ENCODE assay signal across 13 mouse cellular contexts in the genomic region with DNA sequence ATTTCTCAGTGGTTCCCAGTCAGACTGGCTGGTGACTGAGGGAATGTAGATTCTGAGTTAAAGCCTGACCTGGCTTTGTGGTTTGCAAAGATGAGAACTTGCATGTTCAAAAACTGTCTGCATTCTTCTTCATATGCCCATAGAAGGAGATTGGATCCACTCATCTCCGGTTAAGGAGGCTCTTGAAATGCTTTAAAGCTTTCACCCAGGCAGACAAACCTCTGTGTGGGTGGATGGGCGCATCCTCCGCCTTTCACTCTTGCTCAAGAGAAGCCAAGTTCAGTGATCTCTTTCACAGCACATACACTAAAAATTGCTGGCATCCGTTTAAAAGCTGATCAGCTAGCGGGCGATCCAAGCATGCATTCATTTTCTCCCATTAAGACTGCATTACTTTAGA.
A peak's percentile ranks its signal among the peaks of the same experiment; 100 is the strongest.
DNase-seq lines count a peak whose midpoint lies in the region; ATAC-seq lines count a peak whose summit lies in the region.
"Had no signal": no experiment of that assay in that cellular context is flagged by ENCODE, and none has a peak within 500 bp of the region (broad histone marks: within the 10 kb centered on the region; RNA-seq: fewer than 3 reads in every experiment).

No protein-coding gene starts in this region.

- DNase-seq in right cerebral cortex, adult 18-20 months, result peak; percentile 10
- no peak for DNase-seq in right cerebral cortex, postnatal 36 days (ENCODE audit: low spot score in 2 of 2)
- peak; percentile 64 for DNase-seq in Muller cell, postnatal 12 days (ENCODE audit: inconsistent ontology term)
- DNase-seq in fibroblast of lung, adult 2 months (ENCODE audit: low read depth), result peak; percentile 14
- peak; percentile 5 to 28 for DNase-seq in thymus, postnatal 36 days
- DNase-seq in embryo, embryonic 10 days (ENCODE audit: low spot score), result no peak
- DNase-seq: adrenal gland, postnatal 25 days; cerebellum, postnatal 14 days; kidney, postnatal 36 days; liver, embryonic 13.5 days; lung, postnatal 10 days had no signal

- no peak for ATAC-seq in megakaryocyte progenitor cell, adult 5-6 weeks (replicated peaks; ENCODE audit: poor library complexity)
- ATAC-seq: intestine, embryonic 16.5 days had no signal

Comparison
In these comparisons a context has a peak if more than half of its experiments do, and no peak if none do; other contexts are left out.
1. DNase-seq: peak in right cerebral cortex, adult 18-20 months (single experiment), Muller cell, postnatal 12 days (single experiment), fibroblast of lung, adult 2 months (single experiment) and thymus, postnatal 36 days (2 of 2); none in right cerebral cortex, postnatal 36 days (0 of 2) and embryo, embryonic 10 days (single experiment).